Comparison of ENCODE assay signal across 11 mouse cellular contexts in the genomic region with DNA sequence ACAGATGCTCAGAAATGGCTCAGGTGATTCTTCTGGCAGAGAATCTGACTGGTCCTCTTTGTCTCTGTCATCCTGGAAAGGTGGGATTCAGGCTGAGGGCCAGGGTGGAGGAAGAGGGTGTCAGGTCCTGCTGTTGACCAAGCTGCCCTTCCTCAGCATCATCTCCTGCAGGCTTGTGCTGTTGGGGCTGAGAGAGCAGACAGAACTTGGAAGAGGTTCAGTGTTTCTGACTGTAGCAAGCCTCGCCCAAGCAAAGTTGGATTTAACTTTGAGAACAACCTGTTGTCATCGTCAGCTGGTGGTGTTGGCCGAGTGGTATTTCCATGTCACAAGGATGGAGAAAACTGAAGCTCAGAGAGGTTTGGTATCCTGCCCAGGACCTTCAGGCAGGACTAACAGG.
A peak's percentile ranks its signal among the peaks of the same experiment; 100 is the strongest.
DNase-seq lines count a peak whose midpoint lies in the region; ATAC-seq and TF ChIP-seq lines count a peak whose summit lies in the region.
"Had no signal": no experiment of that assay in that cellular context is flagged by ENCODE, and none has a peak within 500 bp of the region (broad histone marks: within the 10 kb centered on the region; RNA-seq: fewer than 3 reads in every experiment).

No protein-coding gene starts in this region.

- no peaks in the 10 kb centered on the region for H3K9me3 ChIP-seq in lung, embryonic 14.5 days (ENCODE audit: low read depth, low read length)
- H3K9me3 ChIP-seq in hindbrain, embryonic 12.5 days (replicated peaks): no peaks in the 10 kb centered on the region
- H3K9me3 ChIP-seq in liver, embryonic 16.5 days (replicated peaks; ENCODE audit: control insufficient read depth, low read length): no peaks in the 10 kb centered on the region
- H3K9me3 ChIP-seq: neural tube, embryonic 12.5 days had no signal

- H3K27me3 ChIP-seq in lung, embryonic 14.5 days (ENCODE audit: insufficient read depth, low read length): no peaks in the 10 kb centered on the region
- no peaks in the 10 kb centered on the region for H3K27me3 ChIP-seq in hindbrain, embryonic 12.5 days
- no peaks in the 10 kb centered on the region for H3K27me3 ChIP-seq in liver, embryonic 16.5 days (ENCODE audit: control insufficient read depth, insufficient read depth, low read depth, low read length)
- H3K27me3 ChIP-seq: neural tube, embryonic 12.5 days had no signal

- 81% methylated on average over 3 of the region's 3 CpGs for WGBS in lung, embryonic 14.5 days
- WGBS in hindbrain, embryonic 12.5 days: 88% methylated on average over 3 of the region's 3 CpGs
- WGBS in liver, embryonic 16.5 days (ENCODE audit: insufficient replicate concordance): 63% methylated on average over 3 of the region's 3 CpGs

- peak overlapping the region; percentile 97 for H3K27ac ChIP-seq in lung, embryonic 14.5 days (ENCODE audit: low read depth)
- H3K27ac ChIP-seq in hindbrain, embryonic 12.5 days: peak overlapping the region; percentile 77; the same call in 1 of the 2 replicates
- peak overlapping the region; percentile 56 for H3K27ac ChIP-seq in liver, embryonic 16.5 days (ENCODE audit: low read length)
- H3K27ac ChIP-seq: neural tube, embryonic 12.5 days had no signal

- TF ChIP-seq CTCF in lung, embryonic 14.5 days (IDR thresholded peaks at IDR 0.05; ENCODE audit: low read depth): no peak

- H3K9ac ChIP-seq in lung, embryonic 14.5 days: no peak overlapping the region
- H3K9ac ChIP-seq in hindbrain, embryonic 12.5 days: no peak overlapping the region
- H3K9ac ChIP-seq in liver, embryonic 16.5 days (ENCODE audit: low read depth, low read length): no peak overlapping the region
- H3K9ac ChIP-seq: neural tube, embryonic 12.5 days had no signal

- H3K4me2 ChIP-seq in lung, embryonic 14.5 days: peak overlapping the region; percentile 50
- no peak overlapping the region for H3K4me2 ChIP-seq in hindbrain, embryonic 12.5 days (replicated peaks)
- no peak overlapping the region for H3K4me2 ChIP-seq in liver, embryonic 16.5 days (ENCODE audit: low read depth, low read length)
- H3K4me2 ChIP-seq: neural tube, embryonic 12.5 days had no signal

- peaks cover 37% of the 10 kb centered on the region for H3K4me1 ChIP-seq in lung, embryonic 14.5 days (ENCODE audit: insufficient read depth)
- peaks cover 18% of the 10 kb centered on the region for H3K4me1 ChIP-seq in hindbrain, embryonic 12.5 days
- H3K4me1 ChIP-seq in liver, embryonic 16.5 days (ENCODE audit: control insufficient read depth, low read depth, low read length): peaks cover 10% of the 10 kb centered on the region

- ATAC-seq in lung, embryonic 14.5 days (ENCODE audit: insufficient read depth): no peak
- ATAC-seq in hindbrain, embryonic 12.5 days (ENCODE audit: low FRiP score): no peak
- ATAC-seq in liver, embryonic 16.5 days (ENCODE audit: low read depth): no peak

- H3K4me3 ChIP-seq in lung, embryonic 14.5 days (ENCODE audit: low read depth, low read length): no peak overlapping the region
- no peak overlapping the region for H3K4me3 ChIP-seq in hindbrain, embryonic 12.5 days
- H3K4me3 ChIP-seq in liver, embryonic 16.5 days (ENCODE audit: low read depth, low read length): no peak overlapping the region
- H3K4me3 ChIP-seq: neural tube, embryonic 12.5 days had no signal

- DNase-seq in adrenal gland, postnatal 14 days: peak; percentile 6
- DNase-seq in adrenal gland, adult 2 months: no peak
- no peak for DNase-seq in lung, embryonic 14.5 days
- DNase-seq in lung, adult 18-20 months: no peak
- no peak for DNase-seq in adrenal gland, adult (ENCODE audit: inconsistent age in 2 of 2, low spot score in 1 of 2)
- no peak for DNase-seq in spleen, postnatal 10 days (ENCODE audit: low spot score in 2 of 2)
- DNase-seq: cerebellum, postnatal 36 days; gastrocnemius, postnatal 36 days had no signal

- no peaks in the 10 kb centered on the region for H3K36me3 ChIP-seq in lung, embryonic 14.5 days (ENCODE audit: insufficient read depth)
- no peaks in the 10 kb centered on the region for H3K36me3 ChIP-seq in hindbrain, embryonic 12.5 days
- no peaks in the 10 kb centered on the region for H3K36me3 ChIP-seq in liver, embryonic 16.5 days (ENCODE audit: control insufficient read depth, insufficient read depth)
- H3K36me3 ChIP-seq: neural tube, embryonic 12.5 days had no signal
